Mouse (Mus musculus) liver, postnatal 0 days (tissue): Measurements from ENCODE around the gene E2f4.

ENCODE experiments used
- CTCF ChIP-seq: sonication (generic); IDR thresholded peaks from 2 replicates; pipeline ENCODE4 v1.5.1; 2016; ENCODE audit warnings: antibody characterized with exemption, low read depth
- EP300 ChIP-seq: IDR thresholded peaks from 2 replicates; pipeline ENCODE4 v1.6.1; 2016; ENCODE audit warnings: antibody characterized with exemption, low read depth, mild to moderate bottlenecking

DNA sequence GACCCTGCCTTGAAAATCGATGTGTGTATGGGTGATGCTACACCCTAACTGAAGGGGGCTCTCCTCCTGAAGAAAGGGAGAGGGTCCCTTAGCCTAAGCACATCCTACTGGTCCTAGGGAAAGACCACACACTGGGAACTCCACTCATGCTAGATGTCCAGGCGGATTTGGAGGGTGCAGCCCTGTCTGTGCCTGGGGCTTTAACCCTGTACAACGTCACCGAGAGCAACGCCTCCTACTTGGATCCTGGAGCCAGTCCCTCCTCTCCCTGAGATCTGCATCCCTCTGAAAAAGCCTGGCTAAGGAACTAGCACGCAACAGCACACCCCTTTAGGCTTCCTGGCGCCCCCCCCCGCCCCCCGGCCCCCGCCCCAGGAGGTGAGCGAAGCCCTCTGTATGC, 22.1 kb upstream of the E2f4 start:
- TF ChIP-seq EP300: no peak
- TF ChIP-seq CTCF: no peak
